Mouse (Mus musculus) G1E-ER4 (cell line): Measurements from ENCODE around the gene Nub1. TPM values are rescaled to one million over a fixed set of nuclear protein-coding genes. Genes with fewer than 3 reads are reported as not detected.

Source experiments
- GATA1 ChIP-seq: IDR thresholded peaks from one replicate; pipeline ENCODE4 v1.8.0; 2012; ENCODE audit warnings: low read length, inconsistent platforms
- polyA plus RNA-seq: library from polyadenylated mRNA; stranded (reverse); fragments of >175 nt; gene quantifications from 2 replicates; pipeline ENCODE4 v1.2.3, GENCODE M21; 2012

Nub1 gene
- polyA plus RNA-seq, result 20.1 and 30.2 TPM in 2 replicates

DNA sequence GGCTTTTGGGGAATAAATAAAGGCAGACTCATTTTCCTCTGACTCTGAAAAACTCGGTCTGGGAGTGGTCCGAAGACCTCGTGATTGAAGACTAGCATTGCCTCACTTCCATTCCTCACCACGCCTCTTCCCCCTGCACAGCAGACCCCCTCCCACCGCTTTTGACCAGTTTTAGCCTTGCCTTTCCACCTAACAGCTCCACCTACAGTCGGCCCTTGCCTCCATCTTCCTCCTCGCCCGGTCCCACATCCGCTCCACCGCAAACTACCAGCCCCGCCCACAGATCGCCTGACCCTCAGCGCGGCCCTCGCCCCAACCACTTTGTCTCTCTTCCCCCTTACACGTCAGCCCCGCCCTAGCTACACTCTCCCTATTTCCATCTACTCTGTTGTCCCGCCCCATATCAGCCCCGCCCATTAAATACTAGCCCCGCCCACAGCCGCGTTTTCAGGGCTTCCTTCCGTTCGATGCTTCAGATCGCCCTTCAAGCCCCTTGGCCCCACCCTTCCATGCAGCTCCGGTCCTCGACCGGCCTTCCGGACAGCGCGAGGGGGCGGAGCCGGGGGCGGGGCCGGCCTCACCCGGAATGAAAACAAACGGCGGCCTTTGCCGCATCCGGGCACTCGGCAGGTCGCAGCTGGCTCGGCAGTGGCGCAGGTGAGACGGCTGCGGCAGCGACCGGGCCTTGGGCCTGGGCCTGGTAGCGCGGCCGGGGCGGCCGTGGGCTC, at the start of gene Nub1:
Gene Nub1 (plus strand): TSS at position 167 of the 728 bp plus-strand sequence.
- no peak for TF ChIP-seq GATA1

- TF ChIP-seq GATA1, result no peak
Measured at GRCm38 (mm10) chr5:24636987-24637386, 48.3 kb upstream of the Nub1 start.

- no peak for TF ChIP-seq GATA1
Measured at GRCm38 (mm10) chr5:24638131-24638530, 47.2 kb upstream of the Nub1 start.

GRCm38 (mm10) chr5:24639081-24639480, 46.3 kb upstream of the Nub1 start:
- no peak for TF ChIP-seq GATA1

GRCm38 (mm10) chr5:24645454-24645853, 39.9 kb upstream of the Nub1 start:
- no peak for TF ChIP-seq GATA1

DNA sequence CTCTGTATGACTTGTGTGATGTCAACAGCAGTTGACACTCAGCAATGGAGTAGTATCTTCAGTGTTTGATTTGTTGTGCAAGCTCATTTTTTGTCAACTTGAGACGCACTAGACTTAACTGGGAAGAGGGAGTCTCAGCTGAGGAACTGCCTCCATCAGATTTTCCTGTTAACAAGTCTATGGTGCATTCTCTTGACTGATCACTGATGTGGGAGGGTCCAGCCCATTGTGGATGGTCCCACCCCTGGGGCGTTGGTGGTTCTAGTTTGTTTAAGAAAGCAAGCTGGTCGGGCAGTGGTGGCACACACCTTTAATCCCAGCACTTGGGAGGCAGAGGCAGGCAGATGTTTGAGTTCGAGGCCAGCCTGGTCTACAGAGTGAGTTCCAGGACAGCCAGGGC, 36.1 kb upstream of the Nub1 start:
- TF ChIP-seq GATA1, result no peak

GRCm38 (mm10) chr5:24649701-24650100, 35.6 kb upstream of the Nub1 start:
- TF ChIP-seq GATA1, result no peak

DNA sequence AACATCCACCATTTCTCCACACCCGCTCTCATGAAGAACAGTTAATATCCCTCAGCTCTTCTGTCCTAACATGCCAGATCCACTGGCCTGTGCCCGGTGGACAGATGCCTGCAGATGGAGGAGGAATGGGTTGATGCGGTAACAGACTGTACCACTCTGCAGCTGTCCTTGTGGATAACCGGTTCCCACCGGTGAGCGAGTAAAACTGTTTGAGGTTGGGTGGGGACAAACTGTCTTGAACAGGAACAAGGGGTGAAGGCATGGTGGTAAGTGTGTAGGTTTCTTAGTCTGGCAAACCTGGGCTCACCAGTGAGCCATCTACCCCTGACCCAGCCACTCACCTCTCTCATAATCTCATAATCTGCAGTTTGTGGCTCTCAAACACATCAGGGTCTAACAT, 34.0 kb upstream of the Nub1 start:
- no peak for TF ChIP-seq GATA1

- TF ChIP-seq GATA1, result no peak
Measured at GRCm38 (mm10) chr5:24651768-24652752, 33.3 kb upstream of the Nub1 start.

DNA sequence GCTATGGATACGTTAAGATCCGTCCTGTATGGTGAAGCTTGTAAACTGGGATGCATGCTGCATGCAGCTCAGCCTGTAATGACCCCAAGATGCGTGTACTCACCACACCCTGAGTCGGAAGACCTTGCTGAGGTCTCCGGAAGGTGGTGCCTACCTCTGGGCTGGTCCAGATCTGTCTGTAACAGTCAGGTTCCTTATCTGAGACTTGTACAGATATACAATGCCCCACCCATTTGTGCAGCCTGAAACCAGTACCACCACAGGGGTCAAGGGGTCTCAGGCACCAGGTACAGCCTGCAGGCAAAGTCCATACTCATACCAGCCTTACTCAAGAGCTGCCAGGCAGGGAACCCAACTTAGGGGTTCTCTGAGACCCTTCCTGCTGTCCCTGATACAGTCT, 32.6 kb upstream of the Nub1 start:
- TF ChIP-seq GATA1, result no peak

- TF ChIP-seq GATA1, result no peak
Measured at GRCm38 (mm10) chr5:24654491-24654890, 30.8 kb upstream of the Nub1 start.

- no peak for TF ChIP-seq GATA1
Measured at GRCm38 (mm10) chr5:24657113-24657512, 28.2 kb upstream of the Nub1 start.

DNA sequence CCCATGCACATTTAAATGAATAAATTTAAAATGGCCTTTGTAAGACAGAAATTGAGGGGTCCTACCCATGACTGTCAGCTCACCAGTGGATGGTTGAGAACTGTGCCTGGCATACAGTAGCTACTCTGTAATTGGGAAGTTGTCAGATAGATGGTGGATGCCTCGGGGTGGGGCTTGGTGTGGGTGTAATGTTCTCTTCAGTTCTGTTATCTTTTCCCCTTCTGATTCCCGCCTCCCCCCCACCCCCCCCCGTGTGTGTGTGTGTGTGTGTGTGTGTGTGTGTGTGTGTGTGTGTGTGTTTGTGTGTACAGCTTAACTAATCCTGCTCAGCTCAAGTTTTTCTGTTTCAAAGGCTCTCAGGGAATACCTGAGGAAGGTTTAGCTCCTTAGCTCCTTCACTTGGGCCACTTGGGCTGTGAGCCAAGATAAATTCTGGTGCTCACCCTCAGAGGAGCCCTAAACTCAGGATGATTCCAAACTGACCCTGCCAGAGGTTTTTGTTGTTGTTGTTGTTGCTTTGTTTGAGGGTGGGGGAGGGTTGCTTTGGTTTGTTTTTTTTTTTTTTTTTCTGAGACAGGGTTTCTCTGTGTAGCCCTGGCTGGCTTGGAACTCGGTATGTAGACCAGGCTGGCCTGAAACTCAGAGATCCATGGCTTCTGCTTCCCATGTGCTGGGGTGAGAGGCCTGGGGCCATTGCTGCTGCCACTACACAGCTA, 25.5 kb upstream of the Nub1 start:
- TF ChIP-seq GATA1, result no peak

DNA sequence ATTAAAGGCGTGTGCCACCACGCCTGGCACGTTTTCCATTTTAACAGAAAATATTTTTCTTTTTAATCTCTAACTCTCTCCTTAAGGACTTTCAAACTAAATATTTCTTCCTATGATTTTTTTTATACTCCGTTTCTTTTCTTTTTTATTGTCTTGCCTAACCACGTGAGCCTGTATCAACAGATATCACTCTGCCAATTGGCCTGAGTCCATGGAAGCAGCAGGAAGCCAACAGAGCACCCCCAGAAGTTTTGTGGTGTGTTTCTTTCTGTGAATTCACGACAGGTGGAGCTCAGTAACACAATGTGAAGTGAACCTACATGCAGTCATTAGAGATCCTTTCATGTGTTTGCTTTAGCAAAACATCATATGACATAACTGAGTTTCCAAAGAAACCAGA, 23.9 kb upstream of the Nub1 start:
- no peak for TF ChIP-seq GATA1

DNA sequence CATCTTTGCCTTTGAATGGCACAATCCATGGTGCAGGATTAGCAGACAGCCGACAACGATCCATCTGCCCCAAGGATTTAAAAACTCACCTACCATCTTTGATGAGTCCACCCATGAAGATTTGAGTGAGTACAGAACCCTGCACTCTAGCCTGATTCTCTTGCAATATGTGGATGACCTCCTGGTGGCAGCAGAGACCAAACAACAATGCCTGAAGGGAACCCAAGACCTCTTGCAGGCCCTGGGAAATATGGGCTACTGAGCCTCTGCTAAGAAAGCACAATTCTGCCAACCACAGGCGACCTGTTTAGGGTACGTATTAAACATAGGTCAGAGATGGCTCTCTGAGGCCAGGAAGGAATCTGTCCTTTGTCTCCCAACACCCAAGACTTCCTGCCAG, 11.1 kb upstream of the Nub1 start:
- TF ChIP-seq GATA1, result no peak

GRCm38 (mm10) chr5:24681436-24681835, 3.9 kb upstream of the Nub1 start:
- no peak for TF ChIP-seq GATA1
